Mouse (Mus musculus): Measurements from ENCODE around the gene Slain1. TPM values are rescaled to one million over a fixed set of nuclear protein-coding genes. Genes with fewer than 3 reads are reported as not detected.

Gene Slain1
- polyA plus RNA-seq, 1 experiment from 2014 or later: 2.4 TPM

DNA sequence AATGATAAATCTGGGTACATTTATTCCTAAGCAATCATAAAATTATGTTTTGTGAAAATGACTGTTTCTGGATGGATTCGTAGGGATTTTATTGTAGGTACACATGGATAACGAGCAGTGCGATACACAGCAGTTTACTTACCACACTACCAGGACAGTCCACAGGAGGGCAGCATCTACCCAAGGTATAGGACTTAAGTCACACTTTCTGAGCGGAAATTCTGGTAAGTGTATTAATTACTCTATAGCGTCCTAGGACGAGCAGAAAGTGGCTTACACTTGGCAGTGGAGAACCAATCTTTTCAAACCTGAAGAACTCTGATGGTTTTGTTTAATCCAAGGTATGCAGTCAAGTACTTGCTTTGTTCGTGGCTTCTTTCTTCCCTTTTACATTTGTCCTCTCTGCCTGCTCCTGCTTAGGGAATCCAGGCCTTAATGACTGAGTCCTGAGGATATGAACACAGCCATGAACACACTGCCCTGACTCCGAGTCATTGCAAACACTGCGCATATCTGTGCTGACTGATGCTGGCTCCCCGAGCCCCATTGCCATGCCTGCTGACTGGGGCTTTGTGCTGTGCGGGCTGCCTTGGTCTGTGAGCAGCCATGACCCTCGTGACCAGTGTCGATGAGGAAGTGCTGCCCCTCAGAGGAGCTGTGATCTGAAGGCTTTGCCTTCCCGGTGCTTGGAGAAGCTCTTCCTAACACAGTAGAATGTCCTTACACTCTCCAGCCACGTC is 69.0 kb downstream of the Slain1 start:
- no peak overlapping the region for H3K4me3 ChIP-seq (ENCODE audit: low read depth, low read length)
- WGBS: 27% methylated on average over 15 of the region's 15 CpGs

DNA sequence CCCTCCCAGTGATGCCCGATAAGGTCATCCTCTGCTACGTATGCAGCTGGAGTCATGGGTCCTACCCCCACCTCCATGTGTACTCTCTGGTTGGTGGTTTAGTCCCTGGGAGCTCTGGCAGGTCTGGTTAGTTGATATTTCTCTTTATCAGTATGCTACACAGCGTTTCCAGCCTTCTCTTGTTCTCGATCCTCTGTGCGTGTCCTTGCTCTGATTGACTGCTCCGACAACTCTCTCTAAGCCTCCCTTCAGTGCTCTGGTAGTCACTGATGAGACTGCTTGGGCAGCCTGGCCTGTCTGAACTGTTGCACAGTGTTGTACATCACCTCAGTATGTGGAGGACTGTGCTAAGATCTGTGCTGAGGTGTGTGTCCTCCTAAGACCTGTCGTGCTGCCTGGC is 70.1 kb downstream of the Slain1 start:
- ATAC-seq (ENCODE audit: insufficient number of reproducible peaks, insufficient read depth, low FRiP score, low read depth): 0 out of 2 replicates have a peak, but pooled peaks have one; percentile 17
- peaks cover 4% of the 10 kb centered on the region; the same call in 1 of the 2 replicates for H3K4me1 ChIP-seq (ENCODE audit: control insufficient read depth, insufficient read depth, low read length)
- 74% methylated on average over 7 of the region's 7 CpGs for WGBS
- H3K9ac ChIP-seq (replicated peaks; ENCODE audit: low read depth, low read length): no peak overlapping the region
- H3K36me3 ChIP-seq (ENCODE audit: control insufficient read depth, insufficient read depth, low read length): no peaks in the 10 kb centered on the region
- H3K27ac ChIP-seq (ENCODE audit: low read length): no peak overlapping the region
- no peak overlapping the region for H3K4me2 ChIP-seq (replicated peaks; ENCODE audit: low read depth, low read length)
- H3K27me3 ChIP-seq (ENCODE audit: control insufficient read depth, insufficient read depth, low read length): no peaks in the 10 kb centered on the region
- H3K4me3 ChIP-seq (ENCODE audit: low read depth, low read length): no peak overlapping the region
- no peaks in the 10 kb centered on the region for H3K9me3 ChIP-seq (ENCODE audit: control insufficient read depth, low read depth, low read length)

More for the DNA sequence above, 69.0 kb downstream of the Slain1 start:
- Histone ChIP-seq H3K36me3 (ENCODE audit: control insufficient read depth, insufficient read depth, low read length) (no peaks in the 10 kb centered on the region), H3K9me3 (ENCODE audit: control insufficient read depth, low read depth, low read length) (no peaks in the 10 kb centered on the region), H3K4me1 (ENCODE audit: control insufficient read depth, insufficient read depth, low read length) (peaks cover 4% of the 10 kb centered on the region; the same call in 1 of the 2 replicates), H3K27me3 (ENCODE audit: control insufficient read depth, insufficient read depth, low read length) (no peaks in the 10 kb centered on the region), H3K4me2 (replicated peaks; ENCODE audit: low read depth, low read length) (peak overlapping the region; percentile 19), H3K9ac (replicated peaks; ENCODE audit: low read depth, low read length) (no peak overlapping the region; the same call in 1 of the 2 replicates), H3K27ac (ENCODE audit: low read length) (0 out of 2 replicates have a peak overlapping the region, but pooled peaks have one; percentile 52)
- peak; percentile 81 for ATAC-seq (ENCODE audit: insufficient number of reproducible peaks, insufficient read depth, low FRiP score, low read depth)

DNA sequence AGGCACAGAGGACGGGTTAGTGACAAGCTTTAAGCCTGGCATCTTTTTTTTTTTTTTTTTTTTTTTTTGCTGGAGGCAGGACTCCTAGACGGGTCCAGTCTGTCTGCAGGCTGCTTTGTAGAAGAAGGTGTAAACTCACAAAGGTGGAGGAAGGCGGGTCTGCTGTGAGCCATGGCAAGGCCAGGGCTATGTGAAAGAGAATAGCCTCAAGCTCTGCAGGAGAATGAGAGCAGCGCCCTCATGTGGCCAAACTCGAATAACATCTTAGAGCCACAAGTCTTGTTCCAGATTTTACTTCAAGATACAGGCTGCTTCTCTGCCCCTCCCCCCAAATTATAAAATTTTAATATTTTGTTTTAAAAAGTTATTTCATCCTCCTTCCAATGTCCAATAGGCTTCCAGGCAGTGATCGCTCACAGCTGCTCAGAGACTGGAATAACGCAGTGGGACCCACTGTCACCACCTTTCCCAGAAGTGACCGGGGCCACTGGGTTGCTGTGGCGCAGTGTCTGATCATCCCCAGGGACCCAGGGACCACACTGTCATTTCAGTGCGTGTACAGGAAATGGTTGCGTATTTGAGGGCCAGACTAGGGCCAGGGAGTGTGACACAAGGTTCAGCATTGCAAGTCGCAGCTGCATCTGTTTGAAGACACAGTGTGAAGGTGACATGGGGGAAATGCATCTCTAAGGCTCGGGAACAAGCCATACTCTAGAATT is 70.8 kb downstream of the Slain1 start:
- H3K27ac ChIP-seq (ENCODE audit: low read length): no peak overlapping the region

DNA sequence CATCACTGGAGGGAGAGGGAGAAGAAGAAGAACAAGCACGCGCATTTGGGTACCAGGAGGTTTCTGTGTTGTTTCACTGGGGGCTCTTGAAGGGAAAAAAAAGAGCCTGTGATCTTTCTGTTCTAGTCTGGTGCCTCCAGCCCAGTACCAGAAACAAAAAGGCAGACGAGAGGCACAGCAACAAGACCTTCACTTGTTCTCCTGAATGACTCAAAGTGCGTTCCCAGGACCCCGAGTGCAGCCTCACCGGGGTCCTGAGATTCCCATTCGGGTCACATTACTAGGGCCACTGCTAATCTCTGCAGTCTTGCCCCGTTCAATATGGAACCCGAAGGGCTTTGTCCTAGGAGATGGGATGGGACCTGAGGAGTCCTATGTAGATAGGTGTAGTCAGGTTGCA is 73.3 kb downstream of the Slain1 start:
- H3K36me3 ChIP-seq (ENCODE audit: control insufficient read depth, insufficient read depth, low read length): no peaks in the 10 kb centered on the region
- 86% methylated on average over 9 of the region's 9 CpGs for WGBS
- peaks cover 4% of the 10 kb centered on the region; the same call in 1 of the 2 replicates for H3K4me1 ChIP-seq (ENCODE audit: control insufficient read depth, insufficient read depth, low read length)
- H3K9me3 ChIP-seq (ENCODE audit: control insufficient read depth, low read depth, low read length): no peaks in the 10 kb centered on the region
- no peak overlapping the region for H3K4me2 ChIP-seq (replicated peaks; ENCODE audit: low read depth, low read length)
- ATAC-seq (ENCODE audit: insufficient number of reproducible peaks, insufficient read depth, low FRiP score, low read depth): no peak
- H3K9ac ChIP-seq (replicated peaks; ENCODE audit: low read depth, low read length): no peak overlapping the region
- no peak overlapping the region for H3K27ac ChIP-seq (ENCODE audit: low read length)
- H3K27me3 ChIP-seq (ENCODE audit: control insufficient read depth, insufficient read depth, low read length): no peaks in the 10 kb centered on the region
- H3K4me3 ChIP-seq (ENCODE audit: low read depth, low read length): no peak overlapping the region

More for the DNA sequence above, 70.8 kb downstream of the Slain1 start:
- Histone ChIP-seq H3K4me2 (replicated peaks; ENCODE audit: low read depth, low read length) (no peak overlapping the region), H3K4me1 (ENCODE audit: control insufficient read depth, insufficient read depth, low read length) (peaks cover 4% of the 10 kb centered on the region; the same call in 1 of the 2 replicates), H3K36me3 (ENCODE audit: control insufficient read depth, insufficient read depth, low read length) (no peaks in the 10 kb centered on the region), H3K9me3 (ENCODE audit: control insufficient read depth, low read depth, low read length) (no peaks in the 10 kb centered on the region), H3K27me3 (ENCODE audit: control insufficient read depth, insufficient read depth, low read length) (no peaks in the 10 kb centered on the region), H3K4me3 (ENCODE audit: low read depth, low read length) (no peak overlapping the region), H3K9ac (replicated peaks; ENCODE audit: low read depth, low read length) (no peak overlapping the region)
- 0 out of 2 replicates have a peak, but pooled peaks have one; percentile 24 for ATAC-seq (ENCODE audit: insufficient number of reproducible peaks, insufficient read depth, low FRiP score, low read depth)
- WGBS: 56% methylated on average over 13 of the region's 13 CpGs

DNA sequence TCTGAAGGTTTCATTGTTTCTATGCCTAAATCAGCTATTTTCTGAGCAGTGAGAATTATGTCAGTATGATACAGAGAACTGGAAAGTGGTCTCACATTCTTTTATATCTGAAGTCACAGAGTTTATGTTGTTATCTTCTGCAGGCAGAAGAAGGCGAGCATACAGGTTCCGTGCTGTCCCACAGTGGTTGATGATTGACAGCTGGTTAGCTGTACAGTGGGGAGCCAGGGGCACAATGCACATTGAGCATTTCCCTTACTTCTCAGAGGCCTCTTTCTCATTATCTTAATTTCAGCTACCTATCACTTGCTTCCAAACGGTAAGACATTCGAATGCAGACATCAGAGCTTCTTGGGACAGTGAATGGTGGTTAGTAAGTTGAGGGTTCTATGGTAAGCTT is 73.8 kb downstream of the Slain1 start:
- Histone ChIP-seq H3K27me3 (ENCODE audit: control insufficient read depth, insufficient read depth, low read length) (no peaks in the 10 kb centered on the region), H3K4me3 (ENCODE audit: low read depth, low read length) (no peak overlapping the region), H3K36me3 (ENCODE audit: control insufficient read depth, insufficient read depth, low read length) (no peaks in the 10 kb centered on the region), H3K4me1 (ENCODE audit: control insufficient read depth, insufficient read depth, low read length) (peaks cover 4% of the 10 kb centered on the region; the same call in 1 of the 2 replicates), H3K27ac (ENCODE audit: low read length) (no peak overlapping the region), H3K9me3 (ENCODE audit: control insufficient read depth, low read depth, low read length) (no peaks in the 10 kb centered on the region), H3K9ac (replicated peaks; ENCODE audit: low read depth, low read length) (no peak overlapping the region), H3K4me2 (replicated peaks; ENCODE audit: low read depth, low read length) (no peak overlapping the region)
- WGBS: 80% methylated on average over 4 of the region's 4 CpGs
- no peak for ATAC-seq (ENCODE audit: insufficient number of reproducible peaks, insufficient read depth, low FRiP score, low read depth)

DNA sequence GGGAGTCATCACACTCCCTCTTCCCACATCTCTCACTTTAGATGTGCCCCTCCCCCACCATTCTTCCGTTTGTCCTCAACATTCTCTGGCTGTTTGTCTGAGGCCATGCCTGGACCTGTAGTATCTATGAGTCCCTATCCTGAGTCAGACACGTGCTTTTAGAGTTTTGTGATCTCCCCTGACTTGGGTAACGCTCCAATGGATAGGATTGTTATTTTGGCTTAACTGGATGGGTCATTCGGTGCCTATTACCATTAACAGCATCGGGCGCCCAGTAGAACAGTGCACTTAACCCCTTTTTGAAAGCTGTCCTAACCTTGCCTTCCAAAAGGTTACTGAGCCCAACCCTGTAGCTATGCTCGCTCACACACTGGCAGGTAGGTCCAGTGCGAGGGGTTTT is 78.5 kb downstream of the Slain1 start:
- Histone ChIP-seq H3K9ac (replicated peaks; ENCODE audit: low read depth, low read length) (no peak overlapping the region), H3K27ac (ENCODE audit: low read length) (no peak overlapping the region), H3K9me3 (ENCODE audit: control insufficient read depth, low read depth, low read length) (no peaks in the 10 kb centered on the region), H3K27me3 (ENCODE audit: control insufficient read depth, insufficient read depth, low read length) (no peaks in the 10 kb centered on the region), H3K4me2 (replicated peaks; ENCODE audit: low read depth, low read length) (no peak overlapping the region), H3K4me3 (ENCODE audit: low read depth, low read length) (no peak overlapping the region), H3K4me1 (ENCODE audit: control insufficient read depth, insufficient read depth, low read length) (no peaks in the 10 kb centered on the region), H3K36me3 (ENCODE audit: control insufficient read depth, insufficient read depth, low read length) (no peaks in the 10 kb centered on the region)
- 87% methylated on average over 8 of the region's 8 CpGs for WGBS
- ATAC-seq (ENCODE audit: insufficient number of reproducible peaks, insufficient read depth, low FRiP score, low read depth): no peak

DNA sequence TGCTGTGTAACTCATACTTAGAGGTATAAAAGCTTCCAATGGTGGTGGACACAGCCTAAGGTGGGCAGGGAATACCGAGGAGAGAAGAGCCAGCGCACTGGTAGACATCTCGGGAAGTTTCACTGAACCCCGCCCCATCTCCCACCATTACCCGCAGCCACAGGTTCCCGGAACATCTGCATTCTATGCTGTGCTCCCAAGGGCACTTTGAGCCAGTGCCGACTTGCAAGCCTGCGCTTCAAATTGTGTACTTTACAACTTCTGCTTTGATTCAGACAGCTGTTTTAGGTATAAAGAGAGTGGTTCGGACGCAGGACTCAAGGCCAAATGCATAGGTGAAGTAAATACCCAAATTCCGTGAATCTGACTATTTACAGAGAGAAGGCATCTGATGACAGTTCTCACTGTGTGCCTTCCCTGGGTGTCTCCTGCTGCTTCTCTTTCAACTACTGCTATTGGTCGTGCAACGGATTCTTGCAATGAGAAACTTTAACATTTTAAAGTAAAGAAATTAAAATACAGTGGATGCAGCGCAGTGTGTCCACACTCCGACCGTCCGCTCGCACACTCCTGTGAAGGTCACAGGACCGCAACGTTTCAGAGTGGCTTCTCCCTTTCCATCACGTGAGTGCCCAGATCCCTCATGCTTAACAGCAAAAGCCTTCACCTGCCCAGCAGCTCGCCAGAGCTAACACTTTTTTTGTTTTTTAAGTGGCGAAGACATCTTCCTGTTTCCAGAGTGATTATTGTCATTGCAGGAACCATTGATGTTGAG is 79.1 kb downstream of the Slain1 start:
- 76% methylated on average over 23 of the region's 23 CpGs for WGBS
- H3K4me1 ChIP-seq (ENCODE audit: control insufficient read depth, insufficient read depth, low read length): no peaks in the 10 kb centered on the region
- H3K27ac ChIP-seq (ENCODE audit: low read length): no peak overlapping the region

DNA sequence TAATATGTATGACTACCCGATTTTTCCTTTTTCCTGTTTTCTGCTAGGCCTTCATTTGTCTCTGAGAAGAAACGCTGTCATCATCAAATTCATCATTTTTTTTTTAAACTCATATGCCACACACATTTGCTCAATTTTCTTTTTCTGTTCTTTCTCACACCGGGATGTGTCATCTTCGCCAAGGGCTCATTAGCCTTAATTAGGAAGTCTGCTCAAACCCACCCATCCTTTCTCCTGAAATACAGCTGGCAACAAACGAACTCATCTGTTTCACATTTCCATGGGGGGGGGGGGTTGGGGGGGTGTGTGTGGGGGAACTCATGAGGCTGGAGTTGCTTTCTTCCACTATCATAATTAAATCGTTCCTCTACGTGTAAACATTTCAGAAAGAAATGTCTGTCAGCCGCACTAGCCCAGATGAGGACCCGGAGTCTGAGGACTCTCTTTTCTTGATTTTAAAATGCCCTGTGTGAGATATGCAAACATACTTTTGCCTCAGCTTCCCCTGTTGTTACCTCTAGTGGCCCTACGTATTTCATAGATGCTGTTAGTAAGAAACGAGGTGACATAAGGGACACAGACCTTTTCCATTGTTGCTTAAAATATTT is 79.8 kb downstream of the Slain1 start:
- Histone ChIP-seq H3K4me1 (ENCODE audit: control insufficient read depth, insufficient read depth, low read length) (no peaks in the 10 kb centered on the region), H3K9me3 (ENCODE audit: control insufficient read depth, low read depth, low read length) (no peaks in the 10 kb centered on the region), H3K27ac (ENCODE audit: low read length) (no peak overlapping the region), H3K4me2 (replicated peaks; ENCODE audit: low read depth, low read length) (no peak overlapping the region), H3K27me3 (ENCODE audit: control insufficient read depth, insufficient read depth, low read length) (no peaks in the 10 kb centered on the region), H3K9ac (replicated peaks; ENCODE audit: low read depth, low read length) (no peak overlapping the region), H3K4me3 (ENCODE audit: low read depth, low read length) (no peak overlapping the region), H3K36me3 (ENCODE audit: control insufficient read depth, insufficient read depth, low read length) (no peaks in the 10 kb centered on the region)
- ATAC-seq (ENCODE audit: insufficient number of reproducible peaks, insufficient read depth, low FRiP score, low read depth): no peak
- WGBS: 59% methylated on average over 11 of the region's 11 CpGs

More for the DNA sequence above, 79.1 kb downstream of the Slain1 start:
- no peak for ATAC-seq (ENCODE audit: insufficient number of reproducible peaks, insufficient read depth, low FRiP score, low read depth)
- Histone ChIP-seq H3K27me3 (ENCODE audit: control insufficient read depth, insufficient read depth, low read length) (no peaks in the 10 kb centered on the region), H3K4me2 (replicated peaks; ENCODE audit: low read depth, low read length) (no peak overlapping the region), H3K36me3 (ENCODE audit: control insufficient read depth, insufficient read depth, low read length) (no peaks in the 10 kb centered on the region), H3K4me3 (ENCODE audit: low read depth, low read length) (no peak overlapping the region), H3K9me3 (ENCODE audit: control insufficient read depth, low read depth, low read length) (no peaks in the 10 kb centered on the region), H3K9ac (replicated peaks; ENCODE audit: low read depth, low read length) (no peak overlapping the region)
